Mouse (Mus musculus) CH12.LX (cell line): ENCODE measurements around the gene Prpf3. TPM values are rescaled to one million over a fixed set of nuclear protein-coding genes. Genes with fewer than 3 reads are reported as not detected.

ENCODE experiments used
- DNase-seq: peaks from one replicate; pipeline ENCODE4 v3.0.0-alpha.2; 2013; ENCODE audit errors: extremely low read depth
- H3K27ac ChIP-seq: 2 replicates; pipeline ENCODE4 v1.5.1; 2012; ENCODE audit warnings: low read depth, mild to moderate bottlenecking, control low read depth, moderate library complexity; ENCODE audit not compliant: insufficient read depth
- H3K27me3 ChIP-seq: replicated peaks from 2 replicates; pipeline ENCODE3; 2012; ENCODE audit warnings: inconsistent platforms
- H3K36me3 ChIP-seq, 2 experiments: replicated peaks in 1 of 2; 2 replicates each; pipeline versions ENCODE3 to v1.6.1; 2012; ENCODE audit warnings: inconsistent platforms in 1 of 2, low read length in 1 of 2, mild to moderate bottlenecking in 1 of 2, mixed read lengths in 1 of 2, moderate library complexity in 1 of 2; ENCODE audit not compliant: control insufficient read depth in 1 of 2, insufficient read depth in 1 of 2
- H3K4me1 ChIP-seq, 2 experiments: 2 replicates each; pipeline ENCODE4 v1.6.1; 2012; ENCODE audit warnings: inconsistent platforms in 1 of 2, moderate library complexity in 1 of 2; ENCODE audit not compliant: insufficient read depth in 2 of 2, control insufficient read depth in 1 of 2
- H3K4me2 ChIP-seq: 2 replicates; pipeline ENCODE4 v1.6.1; 2012; ENCODE audit warnings: low read depth, mild to moderate bottlenecking, control low read depth; ENCODE audit not compliant: poor library complexity, insufficient read depth, severe bottlenecking
- H3K4me3 ChIP-seq, 3 experiments: fragments of 150-350 bp in 1 of 3; sonication (generic) in 1 of 3; replicated peaks in 1 of 3; 2 replicates each; pipeline versions ENCODE3 to v1.5.1; 2011 to 2012; ENCODE audit warnings: low read depth in 2 of 3, low read length in 2 of 3, mild to moderate bottlenecking in 2 of 3, moderate library complexity in 2 of 3, control low read depth in 1 of 3, improper control_type of control experiment in 1 of 3, inconsistent platforms in 1 of 3, mixed read lengths in 1 of 3; ENCODE audit not compliant: poor library complexity in 1 of 3
- H3K79me2 ChIP-seq: replicated peaks from 2 replicates; pipeline ENCODE4 v1.6.1; 2012; ENCODE audit warnings: mild to moderate bottlenecking, moderate library complexity; ENCODE audit not compliant: control insufficient read depth, poor library complexity, insufficient read depth, severe bottlenecking; ENCODE audit errors: extremely low read depth
- H3K9ac ChIP-seq: 2 replicates; pipeline ENCODE4 v1.6.1; 2012; ENCODE audit warnings: low read depth, mild to moderate bottlenecking, control low read depth, moderate library complexity; ENCODE audit not compliant: insufficient read depth
- H3K9me3 ChIP-seq: replicated peaks from 2 replicates; pipeline ENCODE3; 2012; ENCODE audit warnings: low read length, inconsistent platforms, mixed read lengths
- CHD1 ChIP-seq: IDR thresholded peaks from 2 replicates; pipeline ENCODE4 v1.6.1; 2012; ENCODE audit warnings: low read depth, low read length, improper control_type of control experiment, inconsistent platforms
- CHD2 ChIP-seq: IDR thresholded peaks from 2 replicates; pipeline ENCODE4 v1.6.1; 2011; ENCODE audit warnings: low read length, improper control_type of control experiment
- CTCF ChIP-seq, 2 experiments: IDR thresholded peaks in 1 of 2; conservative IDR thresholded peaks in 1 of 2; 2 replicates each; pipeline ENCODE4 v1.5.1; 2011 to 2012; ENCODE audit warnings: low read depth in 2 of 2, low read length in 2 of 2, improper control_type of control experiment in 1 of 2, inconsistent platforms in 1 of 2, mild to moderate bottlenecking in 1 of 2, moderate library complexity in 1 of 2
- E2F4 ChIP-seq: IDR thresholded peaks from 2 replicates; pipeline ENCODE4 v1.6.1; 2011; ENCODE audit warnings: low read depth, low read length, improper control_type of control experiment; ENCODE audit not compliant: insufficient replicate concordance
- EP300 ChIP-seq: IDR thresholded peaks from 2 replicates; pipeline ENCODE4 v1.6.1; 2011; ENCODE audit warnings: low read length, improper control_type of control experiment
- ETS1 ChIP-seq: conservative IDR thresholded peaks from 2 replicates; pipeline ENCODE4 v1.6.1; 2012; ENCODE audit warnings: low read depth, mild to moderate bottlenecking, inconsistent platforms, low read length, improper control_type of control experiment, moderate library complexity
- HCFC1 ChIP-seq: IDR thresholded peaks from 2 replicates; pipeline ENCODE4 v1.6.1; 2012; ENCODE audit warnings: low read depth, mild to moderate bottlenecking, inconsistent platforms, low read length, improper control_type of control experiment
- IRF4 ChIP-seq: IDR thresholded peaks from 2 replicates; pipeline ENCODE4 v1.6.1; 2014; ENCODE audit warnings: low read depth, mild to moderate bottlenecking, inconsistent platforms, low read length, improper control_type of control experiment
- JUN ChIP-seq: IDR thresholded peaks from 2 replicates; pipeline ENCODE4 v1.6.1; 2011; ENCODE audit warnings: low read depth, mild to moderate bottlenecking, low read length, improper control_type of control experiment, moderate library complexity; ENCODE audit not compliant: insufficient read depth
- JUND ChIP-seq: conservative IDR thresholded peaks from 2 replicates; pipeline ENCODE4 v1.6.1; 2011; ENCODE audit warnings: low read depth, low read length, improper control_type of control experiment
- KAT2A ChIP-seq: IDR thresholded peaks from 2 replicates; pipeline ENCODE4 v1.6.1; 2012; ENCODE audit warnings: low read length, improper control_type of control experiment, inconsistent platforms; ENCODE audit not compliant: insufficient replicate concordance
- MAFK ChIP-seq: IDR thresholded peaks from 2 replicates; pipeline ENCODE4 v1.6.1; 2011; ENCODE audit warnings: low read length, improper control_type of control experiment; ENCODE audit not compliant: insufficient replicate concordance
- MAX ChIP-seq: IDR thresholded peaks from 2 replicates; pipeline ENCODE4 v1.6.1; 2011; ENCODE audit warnings: low read length, improper control_type of control experiment
- MAZ ChIP-seq: IDR thresholded peaks from 2 replicates; pipeline ENCODE4 v1.6.1; 2012; ENCODE audit warnings: low read depth, mild to moderate bottlenecking, inconsistent platforms, low read length, improper control_type of control experiment, moderate library complexity
- MEF2A ChIP-seq: IDR thresholded peaks from 2 replicates; pipeline ENCODE4 v1.6.1; 2014; ENCODE audit warnings: low read depth, mild to moderate bottlenecking, inconsistent platforms, low read length, improper control_type of control experiment, borderline replicate concordance
- MXI1 ChIP-seq: IDR thresholded peaks from 2 replicates; pipeline ENCODE4 v1.6.1; 2011; ENCODE audit warnings: mild to moderate bottlenecking, low read depth, low read length, improper control_type of control experiment
- MYC ChIP-seq: IDR thresholded peaks from 2 replicates; pipeline ENCODE4 v1.6.1; 2011; ENCODE audit warnings: low read depth, mild to moderate bottlenecking, improper control_type of control experiment, low read length
- NELFE ChIP-seq: IDR thresholded peaks from 2 replicates; pipeline ENCODE4 v1.6.1; 2011; ENCODE audit warnings: low read depth, low read length, improper control_type of control experiment
- NRF1 ChIP-seq: IDR thresholded peaks from 2 replicates; pipeline ENCODE4 v1.6.1; 2014; ENCODE audit warnings: low read depth, mild to moderate bottlenecking, inconsistent platforms, low read length, improper control_type of control experiment, moderate library complexity
- POLR2AphosphoS2 ChIP-seq: IDR thresholded peaks from 2 replicates; pipeline ENCODE4 v1.6.1; 2011; ENCODE audit warnings: low read depth, low read length, improper control_type of control experiment
- RAD21 ChIP-seq: IDR thresholded peaks from 2 replicates; pipeline ENCODE4 v1.6.1; 2011; ENCODE audit warnings: low read depth, mild to moderate bottlenecking, low read length, improper control_type of control experiment, moderate library complexity
- RCOR1 ChIP-seq: conservative IDR thresholded peaks from 2 replicates; pipeline ENCODE4 v1.6.1; 2012; ENCODE audit warnings: low read depth, mild to moderate bottlenecking, inconsistent platforms, low read length, improper control_type of control experiment
- TBP ChIP-seq: conservative IDR thresholded peaks from 2 replicates; pipeline ENCODE4 v1.6.1; 2011; ENCODE audit warnings: low read depth, low read length, improper control_type of control experiment
- TCF12 ChIP-seq: IDR thresholded peaks from 2 replicates; pipeline ENCODE4 v1.6.1; 2014; ENCODE audit warnings: low read depth, mild to moderate bottlenecking, inconsistent platforms, low read length, improper control_type of control experiment
- UBTF ChIP-seq: IDR thresholded peaks from 2 replicates; pipeline ENCODE4 v1.6.1; 2012; ENCODE audit warnings: low read depth, mild to moderate bottlenecking, inconsistent platforms, low read length, improper control_type of control experiment, moderate library complexity
- USF1 ChIP-seq: IDR thresholded peaks from 2 replicates; pipeline ENCODE4 v1.6.1; 2014; ENCODE audit warnings: low read depth, mild to moderate bottlenecking, inconsistent platforms, low read length, improper control_type of control experiment
- USF2 ChIP-seq: conservative IDR thresholded peaks from 2 replicates; pipeline ENCODE4 v1.6.1; 2011; ENCODE audit warnings: low read depth, low read length, improper control_type of control experiment
- ZC3H11A ChIP-seq: IDR thresholded peaks from 2 replicates; pipeline ENCODE4 v1.6.1; 2012; ENCODE audit warnings: low read depth, mild to moderate bottlenecking, inconsistent platforms, low read length, improper control_type of control experiment
- ZMIZ1 ChIP-seq: IDR thresholded peaks from 2 replicates; pipeline ENCODE4 v1.6.1; 2012; ENCODE audit warnings: low read depth, mild to moderate bottlenecking, inconsistent platforms, low read length, improper control_type of control experiment
- ZNF384 ChIP-seq: IDR thresholded peaks from 2 replicates; pipeline ENCODE4 v1.6.1; 2012; ENCODE audit warnings: low read depth, low read length, improper control_type of control experiment, inconsistent platforms
- dilution Hi-C: fragments of 300-500 bp; cut with MboI; formaldehyde crosslinking; loops from 2 replicates; pipeline ENCODE4 v1.14.3; 2020; ENCODE audit warnings: low sequenced_read_pairs; ENCODE audit not compliant: extremely low pct_unique_long_range_greater_than_20kb, extremely low pct_ligation_motif_present
- in situ Hi-C: fragments of 300-500 bp; cut with MboI; formaldehyde crosslinking; loops from 3 replicates; pipeline ENCODE4 v1.14.3; 2019; ENCODE audit warnings: low sequenced_read_pairs, low pct_ligation_motif_present, low pct_unique_long_range_greater_than_20kb, mixed read lengths
- polyA plus RNA-seq: library from polyadenylated mRNA; unstranded; fragments of >175 nt; gene quantifications from 2 replicates; pipeline ENCODE4 v1.2.1, GENCODE M21; 2012; ENCODE audit warnings: low read depth; ENCODE audit not compliant: insufficient read length
- total RNA-seq, 2 experiments: library from RNA; depleted of rRNA; stranded (reverse); fragments of 300-350 nt in 1 of 2; fragments of >200 nt in 1 of 2; gene quantifications; 2 replicates each; pipeline ENCODE4 v1.2.3; 2012 to 2014

The Prpf3 gene
- total and polyA plus RNA-seq, 3 experiments = 11.5 to 67.8 (median 27.1) TPM

DNA sequence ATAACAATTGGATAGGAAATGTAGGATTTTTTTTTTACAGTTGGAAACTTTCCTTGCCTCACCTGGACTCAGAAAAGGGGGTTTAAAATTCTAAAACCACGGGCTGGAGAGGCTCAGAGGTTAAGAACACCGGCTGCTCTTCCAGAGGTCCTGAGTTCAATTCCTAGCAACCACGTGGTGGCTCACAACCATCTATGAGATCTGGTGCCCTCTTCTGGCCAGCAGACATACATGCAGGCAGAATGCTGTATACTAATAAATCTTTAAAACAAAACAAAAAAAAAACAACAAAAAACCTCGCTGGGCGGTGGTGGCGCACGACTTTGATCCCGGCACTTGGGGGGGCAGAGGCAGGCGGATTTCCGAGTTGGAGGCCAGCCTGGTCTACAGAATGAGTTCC is 5.5 kb upstream of the Prpf3 start:
- Histone ChIP-seq H3K79me2 (no peaks in the 10 kb centered on the region; the same call in none of the 2 replicates), H3K9ac (no peak overlapping the region), H3K9me3 (no peaks in the 10 kb centered on the region), H3K27ac (no peak overlapping the region), H3K4me2 (no peak overlapping the region), H3K36me3 (peaks cover 22 to 45% of the 10 kb centered on the region in 2 experiments), H3K27me3 (no peaks in the 10 kb centered on the region), H3K4me1 (no peaks in the 10 kb centered on the region), H3K4me3 (no peak overlapping the region)
- dilution Hi-C loops = no loop called here
- DNase-seq = peak; percentile 42
- no peak for TF ChIP-seq MAZ
- TF ChIP-seq CHD1 = no peak
- peak; percentile 83 for TF ChIP-seq MYC
- TF ChIP-seq KAT2A = no peak
- no peak for TF ChIP-seq JUN
- TF ChIP-seq ETS1 = no peak
- TF ChIP-seq ZC3H11A = no peak
- TF ChIP-seq RAD21 = no peak; the same call in 1 of the 2 replicates
- no peak for TF ChIP-seq USF2
- TF ChIP-seq NRF1 = no peak
- TF ChIP-seq ZNF384 = no peak
- no peak for TF ChIP-seq MXI1
- 0 out of 2 replicates have a peak, but pooled peaks have one; percentile 23 for TF ChIP-seq POLR2AphosphoS2
- no peak for TF ChIP-seq TBP
- no peak for TF ChIP-seq JUND
- TF ChIP-seq MAX = peak; percentile 35; the same call in 1 of the 2 replicates
- TF ChIP-seq HCFC1 = no peak
- no peak for TF ChIP-seq RCOR1
- TF ChIP-seq USF1 = peak; percentile 6; the same call in 1 of the 2 replicates
- no peak for TF ChIP-seq EP300
- peak in 1 of 2 experiments; percentile 56; a peak in 2 of 4 replicates for TF ChIP-seq CTCF (conservative IDR thresholded peaks at IDR 0.05 in 1 of 2, IDR thresholded peaks at IDR 0.05 in 1 of 2; ENCODE audit: low read depth in 2 of 2, low read length in 2 of 2)
- in situ Hi-C loops = no loop called here

DNA sequence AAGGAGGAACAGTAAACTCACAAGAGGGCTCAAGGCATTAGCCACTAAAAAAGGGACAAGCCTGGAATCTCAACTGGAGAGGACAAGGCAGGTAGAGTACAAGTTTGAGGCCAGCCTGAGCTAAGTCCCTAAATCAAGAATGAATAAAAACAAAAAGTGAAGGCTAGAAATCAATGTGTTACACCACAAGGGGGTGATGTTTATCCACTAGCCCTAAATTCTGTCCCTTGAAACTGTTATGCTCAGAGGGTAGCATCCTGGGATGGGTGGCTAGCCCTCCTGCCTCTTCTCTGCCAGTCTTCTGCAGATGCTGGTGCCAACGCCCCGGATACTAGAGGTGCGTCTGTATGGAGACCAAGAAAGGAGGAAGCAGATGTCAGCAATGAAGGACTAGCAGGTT is 4.6 kb upstream of the Prpf3 start:
- H3K79me2 ChIP-seq = peaks cover 2% of the 10 kb centered on the region
- H3K9ac ChIP-seq = no peak overlapping the region
- dilution Hi-C loops (no loop called here), in situ Hi-C loops (no loop called here)
- H3K36me3 ChIP-seq = peaks cover 18 to 36% of the 10 kb centered on the region in 2 experiments
- no peaks in the 10 kb centered on the region for H3K4me1 ChIP-seq
- no peaks in the 10 kb centered on the region for H3K27me3 ChIP-seq
- H3K27ac ChIP-seq = no peak overlapping the region
- no peaks in the 10 kb centered on the region for H3K9me3 ChIP-seq
- no peak overlapping the region for H3K4me2 ChIP-seq
- no peak overlapping the region for H3K4me3 ChIP-seq
- DNase-seq = peak; percentile 34
- TF ChIP-seq JUND = no peak
- TF ChIP-seq TBP = no peak
- no peak for TF ChIP-seq IRF4
- TF ChIP-seq MAX = 0 out of 2 replicates have a peak, but pooled peaks have one; percentile 13
- no peak for TF ChIP-seq MAFK
- TF ChIP-seq RAD21 = peak; percentile 74
- no peak for TF ChIP-seq MXI1
- no peak for TF ChIP-seq EP300
- TF ChIP-seq KAT2A = no peak
- no peak for TF ChIP-seq ETS1
- TF ChIP-seq E2F4 = no peak
- no peak for TF ChIP-seq CHD1
- TF ChIP-seq UBTF = no peak
- no peak for TF ChIP-seq USF1
- no peak for TF ChIP-seq TCF12
- no peak for TF ChIP-seq ZMIZ1
- no peak for TF ChIP-seq USF2
- TF ChIP-seq MYC = no peak
- no peak for TF ChIP-seq JUN
- TF ChIP-seq NELFE = no peak
- TF ChIP-seq CHD2 = no peak
- no peak for TF ChIP-seq MEF2A
- peak in 1 of 2 experiments; percentile 74; a peak in 2 of 4 replicates for TF ChIP-seq CTCF (conservative IDR thresholded peaks at IDR 0.05 in 1 of 2, IDR thresholded peaks at IDR 0.05 in 1 of 2; ENCODE audit: low read depth in 2 of 2, low read length in 2 of 2)
- TF ChIP-seq MAZ = no peak
